Mouse (Mus musculus) heart, postnatal 0 days (tissue): ENCODE results near the gene Ptgds.

Experiments used
- CTCF ChIP-seq: IDR thresholded peaks from 2 replicates; pipeline ENCODE4 v1.5.1; 2016; ENCODE audit warnings: antibody characterized with exemption, control low read depth, low read depth
- EP300 ChIP-seq: IDR thresholded peaks from 2 replicates; pipeline ENCODE4 v1.6.1; 2016; ENCODE audit warnings: antibody characterized with exemption, low read depth

DNA sequence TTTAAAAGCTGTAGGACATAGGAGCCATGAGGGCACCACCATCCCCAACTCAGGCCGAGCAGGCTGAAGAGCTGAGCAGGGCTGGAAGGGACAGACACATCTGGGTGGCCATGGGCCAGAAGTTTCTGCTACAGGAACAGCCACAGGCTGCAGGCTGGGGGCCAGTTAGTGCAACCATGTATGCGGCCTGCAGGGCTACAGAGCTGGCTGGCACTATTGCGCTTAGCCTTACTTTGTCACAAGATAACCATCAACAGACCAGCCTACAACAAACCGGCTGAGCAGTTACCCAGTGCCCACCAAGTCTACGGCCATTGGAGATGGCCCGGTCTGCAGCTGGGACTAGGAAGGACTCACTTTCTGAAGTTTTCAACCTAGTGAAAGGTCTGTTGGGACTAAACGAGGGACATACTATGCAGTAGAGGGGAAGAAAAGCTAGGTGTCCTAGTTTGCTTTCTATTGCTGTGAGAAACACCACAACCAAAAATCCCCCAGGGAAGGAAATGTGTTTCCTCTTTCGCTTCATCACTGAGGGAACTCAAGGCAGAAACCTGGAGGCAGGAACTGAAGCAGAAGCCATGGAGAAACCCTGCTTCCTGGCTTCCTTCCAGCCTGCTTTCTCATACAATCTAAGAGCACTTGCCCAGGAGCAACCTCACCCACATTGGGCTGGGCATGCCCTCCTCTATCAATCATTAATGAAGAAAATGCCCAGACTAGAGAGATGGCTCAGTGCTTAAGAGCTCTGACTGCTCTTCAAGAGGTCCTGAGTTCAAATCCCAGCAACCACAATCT is 18.8 kb downstream of the Ptgds start:
- TF ChIP-seq CTCF (no peak), EP300 (no peak)
